In genomic region chr10:26297200-26297599, GRCm38 (mm10) we compare ENCODE assay signal across 11 mouse cellular contexts.
DNase-seq lines count a peak whose midpoint lies in the region; ATAC-seq and TF ChIP-seq lines count a peak whose summit lies in the region.
"Had no signal": no experiment of that assay in that cellular context is flagged by ENCODE, and none has a peak within 500 bp of the region (broad histone marks: within the 10 kb centered on the region; RNA-seq: fewer than 3 reads in every experiment).

No protein-coding gene starts in this region.

- 63% methylated on average over 3 of the region's 3 CpGs for WGBS in hindbrain, embryonic 16.5 days
- 90% methylated on average over 3 of the region's 3 CpGs for WGBS in hindbrain, embryonic 11.5 days

- no peak overlapping the region for H3K27ac ChIP-seq in hindbrain, embryonic 16.5 days (ENCODE audit: low read depth, low read length)
- no peak overlapping the region for H3K27ac ChIP-seq in hindbrain, embryonic 11.5 days (ENCODE audit: low read depth, low read length)
- H3K27ac ChIP-seq in gastrocnemius, adult 2 months = no peak overlapping the region
- H3K27ac ChIP-seq: liver, embryonic 12.5 days; macrophage had no signal

- intact Hi-C loops in left cerebral cortex, postnatal 14 days (cut with DNase I) = no loop called here
- intact Hi-C loops in gastrocnemius, adult 2 months (cut with DNase I) = no loop called here

- ATAC-seq in hindbrain, embryonic 16.5 days = peak; percentile 83
- no peak for ATAC-seq in hindbrain, embryonic 11.5 days (ENCODE audit: low FRiP score)
- ATAC-seq: liver, embryonic 12.5 days had no signal

- no peaks in the 10 kb centered on the region for H3K9me3 ChIP-seq in hindbrain, embryonic 16.5 days (ENCODE audit: control insufficient read depth, low read length)
- H3K9me3 ChIP-seq in hindbrain, embryonic 11.5 days (ENCODE audit: control insufficient read depth, low read length) = no peaks in the 10 kb centered on the region
- H3K9me3 ChIP-seq: liver, embryonic 12.5 days had no signal

- no peak for DNase-seq in hindbrain, embryonic 11.5 days (ENCODE audit: low spot score)
- peak; percentile 14 for DNase-seq in NIH3T3 (ENCODE audit: low read depth)
- peak; percentile 85 for DNase-seq in brain, adult 2 months (ENCODE audit: low read depth, low spot score)
- peak; percentile 50 to 70 for DNase-seq in left cerebral cortex, postnatal 14 days (ENCODE audit: low spot score in 2 of 2)
- DNase-seq in gastrocnemius, adult 2 months = no peak
- no peak for DNase-seq in T-cell, adult 2 months (ENCODE audit: low spot score)
- DNase-seq: heart, adult 11 months; kidney, adult 18-20 months had no signal

- no peak overlapping the region for H3K4me2 ChIP-seq in hindbrain, embryonic 16.5 days (ENCODE audit: low read length)
- H3K4me2 ChIP-seq in hindbrain, embryonic 11.5 days (replicated peaks; ENCODE audit: low read depth, low read length) = no peak overlapping the region
- H3K4me2 ChIP-seq: liver, embryonic 12.5 days had no signal

- TF ChIP-seq CTCF in gastrocnemius, adult 2 months (IDR thresholded peaks at IDR 0.05) = no peak

- H3K9ac ChIP-seq in hindbrain, embryonic 16.5 days (ENCODE audit: low read depth, low read length) = no peak overlapping the region
- H3K9ac ChIP-seq in hindbrain, embryonic 11.5 days (ENCODE audit: low read depth, low read length) = no peak overlapping the region
- H3K9ac ChIP-seq: liver, embryonic 12.5 days had no signal

- no peaks in the 10 kb centered on the region for H3K27me3 ChIP-seq in hindbrain, embryonic 16.5 days (replicated peaks; ENCODE audit: control insufficient read depth, insufficient read depth, low read length)
- H3K27me3 ChIP-seq in hindbrain, embryonic 11.5 days (ENCODE audit: control insufficient read depth, insufficient read depth, low read length) = no peaks in the 10 kb centered on the region
- H3K27me3 ChIP-seq: liver, embryonic 12.5 days had no signal

- no peaks in the 10 kb centered on the region for H3K4me1 ChIP-seq in hindbrain, embryonic 16.5 days (ENCODE audit: control insufficient read depth, insufficient read depth, low read depth, low read length)
- H3K4me1 ChIP-seq in hindbrain, embryonic 11.5 days (replicated peaks; ENCODE audit: control insufficient read depth, insufficient read depth, low read length) = no peaks in the 10 kb centered on the region
- H3K4me1 ChIP-seq: liver, embryonic 12.5 days had no signal

- peaks cover 9% of the 10 kb centered on the region; the same call in 1 of the 2 replicates for H3K36me3 ChIP-seq in hindbrain, embryonic 16.5 days (ENCODE audit: control insufficient read depth, insufficient read depth, low read length)
- 0 out of 2 replicates have a peak, but pooled peaks cover 2% of the 10 kb centered on the region for H3K36me3 ChIP-seq in hindbrain, embryonic 11.5 days (ENCODE audit: control insufficient read depth, insufficient read depth, low read length)

- no peak overlapping the region for H3K4me3 ChIP-seq in hindbrain, embryonic 16.5 days (ENCODE audit: low read length)
- no peak overlapping the region for H3K4me3 ChIP-seq in hindbrain, embryonic 11.5 days (ENCODE audit: low read depth, low read length)
- H3K4me3 ChIP-seq in gastrocnemius, adult 2 months = no peak overlapping the region
- H3K4me3 ChIP-seq: liver, embryonic 12.5 days had no signal

Comparison
In these comparisons a context has a peak if more than half of its experiments do, and no peak if none do; other contexts are left out.
1. DNase-seq: peak in NIH3T3 (single experiment), brain, adult 2 months (single experiment) and left cerebral cortex, postnatal 14 days (2 of 2); none in hindbrain, embryonic 11.5 days (single experiment), gastrocnemius, adult 2 months (single experiment) and T-cell, adult 2 months (single experiment).